8 mouse cellular contexts compared by ENCODE assay signal in genomic region chr11:72952697-72953096, GRCm38 (mm10). TPM values are rescaled to one million over a fixed set of nuclear protein-coding genes. Genes with fewer than 3 reads are reported as not detected.
DNase-seq lines count a peak whose midpoint lies in the region; ATAC-seq lines count a peak whose summit lies in the region.
"Had no signal": no experiment of that assay in that cellular context is flagged by ENCODE, and none has a peak within 500 bp of the region (broad histone marks: within the 10 kb centered on the region; RNA-seq: fewer than 3 reads in every experiment).

No protein-coding gene starts in this region.

- peaks cover 22% of the 10 kb centered on the region; the same call in 1 of the 2 replicates for H3K4me1 ChIP-seq in kidney, embryonic 14.5 days (ENCODE audit: control insufficient read depth, insufficient read depth, low read length)
- H3K4me1 ChIP-seq in megakaryocyte, embryonic 14.5 days: peaks cover 99% of the 10 kb centered on the region
- H3K4me1 ChIP-seq in intestine, embryonic 15.5 days (replicated peaks): peaks cover 34% of the 10 kb centered on the region
- peaks cover 33% of the 10 kb centered on the region for H3K4me1 ChIP-seq in stomach, embryonic 16.5 days (ENCODE audit: control insufficient read depth, insufficient read depth, low read length)

- no peak overlapping the region for H3K4me2 ChIP-seq in kidney, embryonic 14.5 days (replicated peaks; ENCODE audit: low read depth, low read length)
- H3K4me2 ChIP-seq in intestine, embryonic 15.5 days (replicated peaks): no peak overlapping the region
- H3K4me2 ChIP-seq in stomach, embryonic 16.5 days (ENCODE audit: low read depth, low read length): no peak overlapping the region

- 79% methylated on average over 6 of the region's 6 CpGs for WGBS in kidney, embryonic 14.5 days
- 85% methylated on average over 6 of the region's 6 CpGs for WGBS in intestine, embryonic 15.5 days
- 85% methylated on average over 6 of the region's 6 CpGs for WGBS in stomach, embryonic 16.5 days

- H3K4me3 ChIP-seq in kidney, embryonic 14.5 days (ENCODE audit: low read length): no peak overlapping the region
- H3K4me3 ChIP-seq in megakaryocyte, embryonic 14.5 days (replicated peaks): peak overlapping the region; percentile 89
- H3K4me3 ChIP-seq in intestine, embryonic 15.5 days (replicated peaks): no peak overlapping the region
- no peak overlapping the region for H3K4me3 ChIP-seq in stomach, embryonic 16.5 days (replicated peaks; ENCODE audit: low read length)

- ATAC-seq in kidney, embryonic 14.5 days (ENCODE audit: low FRiP score, low TSS enrichment): no peak
- ATAC-seq in megakaryocyte, adult 5-6 weeks (ENCODE audit: poor library complexity, severe bottlenecking): no peak
- peak; percentile 62 for ATAC-seq in intestine, embryonic 15.5 days
- 0 out of 2 replicates have a peak, but pooled peaks have one; percentile 14 for ATAC-seq in stomach, embryonic 16.5 days (ENCODE audit: insufficient read depth, low FRiP score)

- H3K27ac ChIP-seq in kidney, embryonic 14.5 days (ENCODE audit: low read depth, low read length): peak overlapping the region; percentile 32; the same call in 1 of the 2 replicates
- peak overlapping the region; percentile 15; the same call in 1 of the 2 replicates for H3K27ac ChIP-seq in intestine, embryonic 15.5 days
- H3K27ac ChIP-seq in stomach, embryonic 16.5 days (ENCODE audit: low read length): peak overlapping the region; percentile 85

- H3K27me3 ChIP-seq in kidney, embryonic 14.5 days (ENCODE audit: control insufficient read depth, insufficient read depth, low read length): no peaks in the 10 kb centered on the region
- H3K27me3 ChIP-seq in megakaryocyte, embryonic 14.5 days (replicated peaks): no peaks in the 10 kb centered on the region
- no peaks in the 10 kb centered on the region for H3K27me3 ChIP-seq in intestine, embryonic 15.5 days (replicated peaks)
- H3K27me3 ChIP-seq in stomach, embryonic 16.5 days (ENCODE audit: control insufficient read depth, insufficient read depth, low read length): no peaks in the 10 kb centered on the region

- no peaks in the 10 kb centered on the region for H3K36me3 ChIP-seq in kidney, embryonic 14.5 days (ENCODE audit: control insufficient read depth, insufficient read depth, low read length)
- peaks cover 49% of the 10 kb centered on the region for H3K36me3 ChIP-seq in megakaryocyte, embryonic 14.5 days (replicated peaks; ENCODE audit: low read length)
- no peaks in the 10 kb centered on the region for H3K36me3 ChIP-seq in intestine, embryonic 15.5 days
- no peaks in the 10 kb centered on the region for H3K36me3 ChIP-seq in stomach, embryonic 16.5 days (ENCODE audit: control insufficient read depth, insufficient read depth, low read length)

- DNase-seq in kidney, postnatal 4 days: no peak
- no peak for DNase-seq in frontal cortex, postnatal 10 days (ENCODE audit: low spot score in 2 of 2)
- DNase-seq: cerebellum, postnatal 14 days had no signal

- H3K9ac ChIP-seq in kidney, embryonic 14.5 days (ENCODE audit: low read depth, low read length): no peak overlapping the region; the same call in 1 of the 2 replicates
- H3K9ac ChIP-seq in intestine, embryonic 15.5 days: no peak overlapping the region
- H3K9ac ChIP-seq in stomach, embryonic 16.5 days (ENCODE audit: low read length): no peak overlapping the region

- H3K9me3 ChIP-seq in kidney, embryonic 14.5 days (ENCODE audit: control insufficient read depth, low read length): no peaks in the 10 kb centered on the region
- peaks cover 20% of the 10 kb centered on the region for H3K9me3 ChIP-seq in megakaryocyte, embryonic 14.5 days
- H3K9me3 ChIP-seq in intestine, embryonic 15.5 days: no peaks in the 10 kb centered on the region
- H3K9me3 ChIP-seq in stomach, embryonic 16.5 days (replicated peaks; ENCODE audit: control insufficient read depth, low read length): no peaks in the 10 kb centered on the region

RNA-seq across cellular contexts. Expression of gene Atp2a3, which starts 8.3 kb away (rescaled TPM):
- 1.3 and 2.2 TPM in 2 replicates for polyA plus RNA-seq in kidney, embryonic 14.5 days (2014; fragmentation: Nextera tagmentation; extraction: Ambion mirVana)
- 354 and 444 TPM in 2 replicates for polyA plus RNA-seq in megakaryocyte, embryonic 14.5 days (2012; ENCODE audit: insufficient read depth, low replicate concordance)
- 83.5 and 92.8 TPM in 2 replicates for total RNA-seq in megakaryocyte, adult 5-6 weeks (2015)
- total RNA-seq in megakaryocyte, adult 5-6 weeks (2017): 79.8 and 123 TPM in 2 replicates
- polyA plus RNA-seq in intestine, embryonic 15.5 days (2015; fragmentation: Nextera tagmentation; extraction: Ambion mirVana): 23.5 and 25.5 TPM in 2 replicates
- 23.9 and 28.9 TPM in 2 replicates for polyA plus RNA-seq in stomach, embryonic 16.5 days (2015; fragmentation: Nextera tagmentation; extraction: Ambion mirVana)

RNA-seq across cellular contexts. Expression of gene P2rx1, which starts 46.2 kb away (rescaled TPM):
- 0.61 and 0.76 TPM in 2 replicates for polyA plus RNA-seq in kidney, embryonic 14.5 days (2014; fragmentation: Nextera tagmentation; extraction: Ambion mirVana)
- polyA plus RNA-seq in megakaryocyte, embryonic 14.5 days (2012; ENCODE audit: insufficient read depth, low replicate concordance): 400 TPM in 2 replicates
- 15.8 and 16.4 TPM in 2 replicates for total RNA-seq in megakaryocyte, adult 5-6 weeks (2015)
- total RNA-seq in megakaryocyte, adult 5-6 weeks (2017): 9.8 and 10.4 TPM in 2 replicates
- polyA plus RNA-seq in intestine, embryonic 15.5 days (2015; fragmentation: Nextera tagmentation; extraction: Ambion mirVana): 14.3 and 27.7 TPM in 2 replicates
- 25.4 and 30.6 TPM in 2 replicates for polyA plus RNA-seq in stomach, embryonic 16.5 days (2015; fragmentation: Nextera tagmentation; extraction: Ambion mirVana)

Comparison
In these comparisons a context has a peak if more than half of its experiments do, and no peak if none do; other contexts are left out.
1. ATAC-seq: peak in intestine, embryonic 15.5 days (single experiment) and stomach, embryonic 16.5 days (single experiment); none in kidney, embryonic 14.5 days (single experiment) and megakaryocyte, adult 5-6 weeks (single experiment).
2. H3K27ac ChIP-seq: peak in every context shown above with its lines; median percentile 85 in stomach, embryonic 16.5 days; 32 in kidney, embryonic 14.5 days; 15 in intestine, embryonic 15.5 days.
3. RNA of gene Atp2a3, which starts 8.3 kb away (polyA plus RNA-seq): 354 to 444 TPM in megakaryocyte, embryonic 14.5 days; 23.9 to 28.9 TPM in stomach, embryonic 16.5 days, 23.5 to 25.5 TPM in intestine, embryonic 15.5 days and 1.3 to 2.2 TPM in kidney, embryonic 14.5 days; every median in the first group is over 10 times any median in the second.
4. RNA of gene P2rx1, which starts 46.2 kb away (polyA plus RNA-seq): 400 TPM in megakaryocyte, embryonic 14.5 days; 25.4 to 30.6 TPM in stomach, embryonic 16.5 days, 14.3 to 27.7 TPM in intestine, embryonic 15.5 days and 0.61 to 0.76 TPM in kidney, embryonic 14.5 days; every median in the first group is over 10 times any median in the second.